Mouse (Mus musculus) CD4-positive naive resting alpha-beta T cell, adult 76 days (primary cell): ENCODE data around the gene Gm49450. TPM values are rescaled to one million over a fixed set of nuclear protein-coding genes. Genes with fewer than 3 reads are reported as not detected.

ENCODE experiments used
- total RNA-seq: library from RNA; stranded (reverse); gene quantifications from one replicate; pipeline ENCODE4 v1.2.4, GENCODE M21; 2023

Gene Gm49450
- not detected for total RNA-seq

DNA sequence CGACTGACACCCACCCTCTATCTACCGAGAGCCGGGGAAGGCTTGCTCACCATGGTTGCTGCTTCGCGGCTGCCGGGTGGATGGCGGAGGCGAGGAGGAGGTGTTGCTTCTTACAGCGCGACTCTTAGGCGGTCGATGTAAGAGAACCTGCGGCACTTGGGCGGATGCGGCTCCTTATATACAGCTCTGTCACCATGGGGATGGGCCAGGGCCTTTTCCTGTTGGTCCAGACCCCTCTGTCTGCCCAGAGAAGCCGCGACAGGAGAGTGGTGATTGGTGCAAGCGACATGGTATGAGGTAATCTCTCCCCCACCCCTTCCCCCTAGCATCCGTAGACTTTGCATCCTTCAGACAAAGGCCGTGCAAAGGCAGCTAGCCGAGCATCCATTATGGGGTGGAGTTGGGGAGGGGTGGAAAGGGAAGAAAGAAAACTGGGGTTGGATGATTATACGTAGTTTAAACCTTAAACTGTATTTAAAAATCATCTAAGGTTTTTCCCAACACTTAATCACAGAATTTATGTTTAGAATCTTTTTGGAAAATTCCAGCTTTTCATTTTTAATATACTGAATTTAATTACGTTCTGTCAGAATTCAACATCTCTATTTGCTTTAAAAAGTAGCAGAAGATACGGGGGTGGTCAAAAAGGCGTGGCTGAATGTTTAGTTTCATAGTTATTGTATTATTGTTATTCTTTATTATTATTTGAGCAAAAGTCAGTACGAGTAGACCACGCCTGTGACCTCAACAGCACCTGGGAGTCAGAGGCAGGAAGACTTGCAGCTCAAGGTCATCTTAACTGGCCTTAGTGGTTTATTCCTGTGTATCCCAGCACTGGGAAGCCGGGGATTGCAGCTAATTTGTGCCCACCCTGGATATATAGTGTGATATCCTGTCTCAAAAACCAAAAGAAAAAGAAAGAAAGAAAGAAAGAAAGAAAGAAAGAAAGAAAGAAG lies at the start of gene Gm49450, which contains the start of gene Tuba1a:
Gene Gm49450 (minus strand): TSS at position 151 of the 956 bp plus-strand sequence.
Gene Tuba1a (minus strand): TSS at position 303 of the 956 bp plus-strand sequence.

DNA sequence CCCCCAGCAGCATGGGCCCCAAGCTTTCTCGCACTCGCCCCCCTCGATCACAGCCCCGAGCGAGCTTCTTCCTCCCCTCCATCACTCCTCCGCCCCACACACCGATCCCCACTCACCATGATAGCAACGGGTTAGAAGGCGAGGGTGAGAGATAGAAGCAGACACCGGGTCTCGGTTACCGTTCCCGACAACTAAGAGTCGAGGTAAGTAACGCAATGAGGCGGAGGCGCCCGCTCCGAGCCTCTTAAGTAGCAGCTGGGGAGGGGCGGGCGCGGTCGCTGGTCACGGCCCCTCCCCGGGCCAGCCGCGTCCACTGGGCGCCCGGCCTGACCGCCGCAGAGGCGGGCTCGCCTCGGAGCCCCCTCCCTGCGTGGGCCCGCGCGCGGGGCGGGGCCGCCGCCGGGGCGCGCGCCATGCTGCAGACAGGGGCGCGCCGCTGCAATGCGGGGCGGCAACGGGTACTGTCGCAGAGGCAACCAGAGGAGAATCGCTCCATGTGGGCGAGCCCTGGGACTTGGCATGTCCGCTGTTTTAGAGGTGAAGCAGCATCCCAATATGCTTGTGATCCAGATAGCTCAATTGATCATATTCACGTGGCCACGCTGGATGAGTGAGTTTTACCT lies 19.0 kb downstream of the Gm49450 start, which contains the start of gene Tuba1b:
Gene Tuba1b (minus strand): TSS at position 349 of the 623 bp plus-strand sequence.

GRCm38 (mm10) chr15:98917538-98918498 lies 35.5 kb downstream of the Gm49450 start, which contains the start of gene Lmbr1l:
Gene Lmbr1l, minus strand, starts transcription at chr15:98918231.

DNA sequence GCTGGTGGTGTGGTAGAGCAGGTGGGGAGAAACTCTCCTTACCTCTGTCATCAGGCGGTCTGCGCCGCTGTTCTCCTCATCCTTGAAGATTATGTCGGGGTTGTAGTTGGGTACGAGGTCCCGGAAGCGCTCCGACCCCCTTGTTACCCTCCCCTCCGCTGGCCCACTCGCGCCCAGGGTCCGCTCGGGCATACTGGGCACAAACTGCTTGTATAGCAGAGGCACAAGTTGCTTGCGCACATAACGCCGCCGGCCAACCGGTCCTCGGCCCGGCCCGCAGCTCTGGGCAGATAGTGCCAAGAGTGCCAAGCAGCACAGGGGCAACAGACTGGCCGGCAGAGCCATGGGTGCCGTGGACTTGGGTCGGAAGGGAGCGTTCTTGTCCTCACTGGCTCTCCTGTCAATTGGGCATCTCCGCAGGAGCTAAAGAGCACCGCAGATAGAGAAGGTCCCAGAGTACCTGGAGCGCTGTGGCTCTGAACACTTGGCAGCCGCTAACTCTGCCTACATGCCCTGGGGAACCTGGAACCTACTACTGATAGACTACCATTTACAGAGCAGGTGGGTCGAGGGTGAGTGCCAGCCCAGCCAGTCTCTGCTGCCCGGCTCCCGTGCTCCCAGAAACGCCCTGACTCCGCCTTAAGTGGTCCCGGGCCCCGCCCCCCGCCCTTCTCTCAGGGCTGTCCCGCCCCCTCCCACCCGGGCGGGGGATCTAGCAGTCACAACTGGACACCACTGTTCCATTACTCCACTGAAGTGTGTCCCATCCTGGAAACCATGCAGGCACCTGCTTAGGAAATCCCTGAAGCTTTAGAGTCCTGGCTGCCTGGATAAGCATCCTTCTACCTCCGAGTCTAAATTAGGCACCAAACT lies 55.2 kb downstream of the Gm49450 start, which contains the start of gene Dhh:
Gene Dhh (minus strand): TSS at position 613 of the 873 bp plus-strand sequence.

DNA sequence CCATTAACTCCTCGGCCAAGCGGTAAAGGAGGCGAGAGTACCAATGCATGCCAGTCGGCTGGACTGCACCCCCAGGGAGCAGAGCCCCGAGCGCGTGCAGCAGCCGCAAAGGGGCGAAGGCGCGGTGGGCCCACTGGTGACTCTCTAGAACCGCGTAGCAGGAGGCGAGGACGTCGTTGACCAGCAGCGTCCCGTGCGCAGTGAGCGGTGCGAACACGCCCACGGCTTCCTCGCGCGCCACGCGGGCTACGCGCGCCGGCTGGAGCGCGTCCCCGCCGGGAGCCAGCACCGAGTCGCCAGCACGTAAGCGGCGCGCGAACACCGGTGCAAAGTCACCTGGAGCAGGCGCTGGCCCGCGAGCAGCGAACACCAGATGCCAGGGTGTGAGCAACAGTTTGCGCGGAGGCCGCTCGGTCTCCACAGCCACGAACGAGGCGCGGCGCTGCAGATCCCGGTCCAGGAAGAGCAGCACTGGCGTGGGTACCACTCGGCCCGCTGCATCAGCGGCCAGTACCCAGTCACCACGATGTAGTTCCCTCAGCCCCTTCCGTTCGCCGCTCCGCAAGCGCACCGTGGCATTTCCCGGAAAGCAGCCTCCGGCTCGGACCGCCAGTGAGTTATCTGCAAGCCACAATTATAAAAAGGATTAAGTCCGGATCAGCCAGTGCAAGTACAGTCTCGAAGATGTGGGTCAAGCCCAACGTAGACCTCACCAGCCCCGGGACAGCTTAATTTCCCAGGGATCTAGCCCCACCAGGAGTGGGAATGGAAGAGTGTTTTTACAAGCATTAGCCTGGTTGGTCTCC lies 59.2 kb downstream of the Gm49450 start, which contains the start of gene Rhebl1:
Gene Rhebl1 (minus strand): TSS at position 601 of the 806 bp plus-strand sequence.

Other genes with a start within 250 kb of the Gm49450 start
- not detected for gene Ccdc65, start 245.3 kb downstream of the Gm49450 start, total RNA-seq
- gene Fkbp11, start 225.4 kb downstream of the Gm49450 start, total RNA-seq = 4.2 TPM
- gene Arf3, start 190.3 kb downstream of the Gm49450 start, total RNA-seq = 85.5 TPM
- 0.56 TPM for gene Wnt10b, start 175.4 kb downstream of the Gm49450 start, total RNA-seq
- gene Wnt1, start 163.7 kb downstream of the Gm49450 start, total RNA-seq = not detected
- 0.23 TPM for gene Ddn, start 144.1 kb downstream of the Gm49450 start, total RNA-seq
- gene Prkag1, start 122.0 kb downstream of the Gm49450 start, total RNA-seq = 122 TPM
- 276 TPM for gene Kmt2d, start 82.3 kb downstream of the Gm49450 start, total RNA-seq
- gene Rhebl1, start 59.0 kb downstream of the Gm49450 start, total RNA-seq = 24.9 TPM
- gene Dhh, start 55.0 kb downstream of the Gm49450 start, total RNA-seq = not detected
- gene Lmbr1l, start 35.3 kb downstream of the Gm49450 start, total RNA-seq = 388 TPM
- 217 TPM for gene Tuba1b, start 19.0 kb downstream of the Gm49450 start, total RNA-seq
- gene Tuba1a, start 152 bp upstream of the Gm49450 start, total RNA-seq = 261 TPM
- 64.0 TPM for gene Tuba1c, start 76.3 kb upstream of the Gm49450 start, total RNA-seq
- gene Prph, start 101.6 kb upstream of the Gm49450 start, total RNA-seq = not detected
- gene Troap, start 121.0 kb upstream of the Gm49450 start, total RNA-seq = 2.3 TPM
- gene C1ql4, start 134.3 kb upstream of the Gm49450 start, total RNA-seq = not detected
- not detected for gene Dnajc22, start 139.6 kb upstream of the Gm49450 start, total RNA-seq
- gene Spats2, start 172.4 kb upstream of the Gm49450 start, total RNA-seq = not detected